Mouse (Mus musculus) gastrocnemius, postnatal 14 days (tissue): ENCODE results near the gene Eif4a3. TPM values are rescaled to one million over a fixed set of nuclear protein-coding genes. Genes with fewer than 3 reads are reported as not detected.
"Not testable (repeated sequence)": the region's sequence is repeated elsewhere in the genome, so short reads cannot be mapped to it uniquely, and the experiment has no call there.

ENCODE experiments used
- DNase-seq: peaks from one replicate; pipeline ENCODE4 v3.0.0; 2021; ENCODE audit warnings: mixed read lengths
- intact Hi-C: fragments of 180-260 bp; cut with DNase I; formaldehyde crosslinking; loops from one replicate; pipeline ENCODE4 v1.15.1; 2025; ENCODE audit warnings: low total_unique reads
- total RNA-seq, 2 experiments: library from RNA; stranded (reverse); gene quantifications; 2 replicates each; pipeline ENCODE4 v1.2.3; 2021

Gene Eif4a3
- total RNA-seq, 2 experiments from 2014 or later, result 43.8 to 52.4 TPM

- DNase-seq, result peak; percentile 42
- intact Hi-C loops, result loop anchor here (10.0 kb wide), 1 partner anchor 50 kb away; the partner anchor contains the start of genes Sgsh and Slc26a11
Measured at GRCm38 (mm10) chr11:119304904-119305712, 5.2 kb upstream of the Eif4a3 start.

- intact Hi-C loops, result loop anchor here (10.0 kb wide), 1 partner anchor 54 kb away; the partner anchor contains the start of genes Sgsh and Slc26a11
- no peak for DNase-seq
Measured at GRCm38 (mm10) chr11:119300986-119301385, 1.1 kb upstream of the Eif4a3 start.

GRCm38 (mm10) chr11:119300246-119300935, 502 bp upstream of the Eif4a3 start:
- DNase-seq, result no peak
- intact Hi-C loops, result loop anchor here (10.0 kb wide), 1 partner anchor 54 kb away; the partner anchor contains the start of genes Sgsh and Slc26a11

- intact Hi-C loops, result no loop called here
- DNase-seq, result no peak
Measured at GRCm38 (mm10) chr11:119298917-119299316, 972 bp downstream of the Eif4a3 start.

- intact Hi-C loops, result no loop called here
- DNase-seq, result no peak
Measured at GRCm38 (mm10) chr11:119297996-119298395, 1.9 kb downstream of the Eif4a3 start.

GRCm38 (mm10) chr11:119292861-119293260, 7.0 kb downstream of the Eif4a3 start:
- not testable (repeated sequence) for DNase-seq

GRCm38 (mm10) chr11:119287207-119287992, 12.5 kb downstream of the Eif4a3 start:
- intact Hi-C loops, result no loop called here
- DNase-seq, result no peak

More at GRCm38 (mm10) chr11:119292861-119293260, 7.0 kb downstream of the Eif4a3 start:
- intact Hi-C loops, result not testable (repeated sequence)

- DNase-seq, result peak; percentile 31
- intact Hi-C loops, result no loop called here
Measured at GRCm38 (mm10) chr11:119285791-119286527, 13.9 kb downstream of the Eif4a3 start.

- no peak for DNase-seq
- intact Hi-C loops, result no loop called here
Measured at GRCm38 (mm10) chr11:119281030-119281429, 18.9 kb downstream of the Eif4a3 start.

GRCm38 (mm10) chr11:119273186-119273930, 26.5 kb downstream of the Eif4a3 start:
- intact Hi-C loops, result no loop called here
- no peak for DNase-seq

- DNase-seq, intact Hi-C loops: not testable (repeated sequence)
Measured at GRCm38 (mm10) chr11:119272492-119272891, 27.4 kb downstream of the Eif4a3 start.

GRCm38 (mm10) chr11:119268557-119269195, 31.2 kb downstream of the Eif4a3 start:
- intact Hi-C loops, result no loop called here
- DNase-seq, result no peak

GRCm38 (mm10) chr11:119267768-119268556, 31.9 kb downstream of the Eif4a3 start, which contains the start of gene Gaa:
TSS of gene Gaa (plus strand) at chr11:119267887.
- intact Hi-C loops, result no loop called here
- peak; percentile 94 for DNase-seq

GRCm38 (mm10) chr11:119267241-119267674, 32.6 kb downstream of the Eif4a3 start:
- intact Hi-C loops, result no loop called here
- DNase-seq, result no peak

GRCm38 (mm10) chr11:119265811-119266210, 34.1 kb downstream of the Eif4a3 start:
- DNase-seq, result no peak
- intact Hi-C loops, result no loop called here

GRCm38 (mm10) chr11:119264413-119264812, 35.5 kb downstream of the Eif4a3 start:
- DNase-seq, result no peak
- intact Hi-C loops, result no loop called here

GRCm38 (mm10) chr11:119259977-119260376, 39.9 kb downstream of the Eif4a3 start:
- DNase-seq, result no peak
- intact Hi-C loops, result no loop called here
